Mouse (Mus musculus) liver, postnatal 0 days (tissue): ENCODE measurements around the gene Efhd1.

ENCODE experiments used
- CTCF ChIP-seq: sonication (generic); IDR thresholded peaks from 2 replicates; pipeline ENCODE4 v1.5.1; 2016; ENCODE audit warnings: antibody characterized with exemption, low read depth
- EP300 ChIP-seq: IDR thresholded peaks from 2 replicates; pipeline ENCODE4 v1.6.1; 2016; ENCODE audit warnings: antibody characterized with exemption, low read depth, mild to moderate bottlenecking

GRCm38 (mm10) chr1:87264134-87265006 is at the start of gene Efhd1:
- no peak for TF ChIP-seq CTCF
- no peak for TF ChIP-seq EP300
